Mouse (Mus musculus) kidney, embryonic 14.5 days (tissue): ENCODE measurements around the gene Nkx6-1. TPM values are rescaled to one million over a fixed set of nuclear protein-coding genes. Genes with fewer than 3 reads are reported as not detected.

Source experiments
- ATAC-seq: fragments of 200-750 bp; cut with Nextera tagmentation; 2 replicates; pipeline ENCODE4 v1.8.0; 2017; ENCODE audit warnings: moderate number of reproducible peaks, mild to moderate bottlenecking, moderate TSS enrichment, moderate library complexity; ENCODE audit not compliant: low FRiP score, low TSS enrichment
- H3K27ac ChIP-seq: fragments of 300-500 bp; sonication (generic); 2 replicates; pipeline ENCODE4 v1.5.1; 2014; ENCODE audit warnings: low read depth, mild to moderate bottlenecking, low read length, moderate library complexity, mixed read lengths
- H3K27me3 ChIP-seq: fragments of 300-500 bp; sonication (generic); 2 replicates; pipeline ENCODE4 v1.6.1; 2014; ENCODE audit warnings: mild to moderate bottlenecking, low read length; ENCODE audit not compliant: control insufficient read depth, insufficient read depth
- H3K36me3 ChIP-seq: fragments of 300-500 bp; sonication (generic); 2 replicates; pipeline ENCODE4 v1.6.1; 2014; ENCODE audit warnings: low read length, mixed read lengths; ENCODE audit not compliant: control insufficient read depth, insufficient read depth
- H3K4me1 ChIP-seq: fragments of 300-500 bp; sonication (generic); 2 replicates; pipeline ENCODE4 v1.6.1; 2014; ENCODE audit warnings: low read length, mixed read lengths; ENCODE audit not compliant: control insufficient read depth, insufficient read depth
- H3K4me2 ChIP-seq: fragments of 300-500 bp; sonication (generic); replicated peaks from 2 replicates; pipeline ENCODE4 v1.6.1; 2014; ENCODE audit warnings: low read depth, mild to moderate bottlenecking, low read length
- H3K4me3 ChIP-seq: fragments of 300-500 bp; sonication (generic); 2 replicates; pipeline ENCODE4 v1.5.1; 2014; ENCODE audit warnings: mild to moderate bottlenecking, low read length
- H3K9ac ChIP-seq: fragments of 300-500 bp; sonication (generic); 2 replicates; pipeline ENCODE4 v1.6.1; 2014; ENCODE audit warnings: low read depth, mild to moderate bottlenecking, low read length, moderate library complexity
- H3K9me3 ChIP-seq: fragments of 300-500 bp; sonication (generic); 2 replicates; pipeline ENCODE4 v1.6.1; 2016; ENCODE audit warnings: low read length; ENCODE audit not compliant: control insufficient read depth
- WGBS: fragments of 180-500 bp; shearing (Covaris S2); extraction: QIAGEN DNeasy Blood & Tissue Kit; methylation state at CpG from one replicate; pipeline ENCODE4 v1.1.7; 2014; 5-methylcytosine and 5-hydroxymethylcytosine counted together
- polyA plus RNA-seq: library from polyadenylated mRNA; unstranded; fragments of >200 nt; fragmentation: Nextera tagmentation; extraction: Ambion mirVana; gene quantifications from 2 replicates; pipeline ENCODE4 v1.2.1, GENCODE M21; 2014

The Nkx6-1 gene
- 0.70 and 0.86 TPM in 2 replicates for polyA plus RNA-seq

- under 1% methylated on average over 36 of the region's 39 CpGs for WGBS
- Histone ChIP-seq H3K4me1 (peaks cover 25% of the 10 kb centered on the region), H3K27ac (no peak within 1 kb of the TSS), H3K36me3 (no peaks in the 10 kb centered on the region), H3K9ac (peak within 1 kb of the TSS; percentile 51), H3K27me3 (peaks cover 91% of the 10 kb centered on the region), H3K9me3 (no peaks in the 10 kb centered on the region), H3K4me3 (peak within 1 kb of the TSS; percentile 37), H3K4me2 (peak within 1 kb of the TSS; percentile 69)
- peak; percentile 97 for ATAC-seq
Observed at GRCm38 (mm10) chr5:101664945-101665615, at the start of gene Nkx6-1. Gene Nkx6-1, minus strand, starts transcription at chr5:101664996.

DNA sequence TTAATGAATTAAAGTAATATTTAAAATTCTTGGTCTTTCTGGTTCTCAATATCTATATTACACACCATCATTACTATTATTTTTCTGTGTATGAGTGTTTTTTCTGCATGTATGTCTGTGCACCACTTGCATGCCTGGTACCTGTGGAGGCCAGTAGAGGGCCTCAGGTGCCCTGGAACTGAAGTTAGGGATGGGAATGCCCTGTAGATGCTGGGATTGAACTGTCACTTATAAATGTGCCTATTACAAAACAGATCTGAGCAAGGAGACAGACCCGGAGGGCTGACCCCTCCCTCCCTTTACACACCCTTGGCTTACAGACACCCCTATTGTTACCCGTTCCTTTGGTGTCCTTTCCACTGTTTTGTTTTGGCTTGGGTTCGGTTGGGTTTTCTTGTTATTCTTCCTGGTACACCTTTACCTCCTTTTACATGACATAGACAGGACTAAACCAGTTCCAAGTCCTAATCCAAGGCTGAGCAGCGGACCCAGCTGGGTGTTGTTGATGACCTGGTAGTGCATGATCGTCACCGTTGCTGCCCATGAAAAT, 48.3 kb upstream of the Nkx6-1 start:
- 81% methylated on average over 6 of the region's 6 CpGs for WGBS

GRCm38 (mm10) chr5:101703374-101704260, 38.8 kb upstream of the Nkx6-1 start:
- no peaks in the 10 kb centered on the region for H3K36me3 ChIP-seq
- no peak overlapping the region for H3K27ac ChIP-seq
- no peaks in the 10 kb centered on the region for H3K9me3 ChIP-seq
- ATAC-seq = no peak
- H3K9ac ChIP-seq = no peak overlapping the region
- no peaks in the 10 kb centered on the region for H3K4me1 ChIP-seq
- 62% methylated on average over 24 of the region's 25 CpGs for WGBS
- H3K4me3 ChIP-seq = no peak overlapping the region
- no peaks in the 10 kb centered on the region for H3K27me3 ChIP-seq
- no peak overlapping the region for H3K4me2 ChIP-seq

More for the DNA sequence above, 48.3 kb upstream of the Nkx6-1 start:
- H3K27ac ChIP-seq = no peak overlapping the region
- H3K4me1 ChIP-seq = no peaks in the 10 kb centered on the region
- H3K27me3 ChIP-seq = no peaks in the 10 kb centered on the region
- H3K9me3 ChIP-seq = no peaks in the 10 kb centered on the region
- no peak overlapping the region for H3K9ac ChIP-seq
- no peak overlapping the region for H3K4me2 ChIP-seq
- no peak overlapping the region for H3K4me3 ChIP-seq
- no peak for ATAC-seq
- no peaks in the 10 kb centered on the region for H3K36me3 ChIP-seq

- H3K4me3 ChIP-seq = no peak overlapping the region
- H3K36me3 ChIP-seq = no peaks in the 10 kb centered on the region
- no peak overlapping the region for H3K9ac ChIP-seq
- ATAC-seq = no peak
- H3K9me3 ChIP-seq = no peaks in the 10 kb centered on the region
- H3K27ac ChIP-seq = no peak overlapping the region
- no peak overlapping the region for H3K4me2 ChIP-seq
- WGBS = 77% methylated on average over 11 of the region's 11 CpGs
- no peaks in the 10 kb centered on the region for H3K27me3 ChIP-seq
- no peaks in the 10 kb centered on the region for H3K4me1 ChIP-seq
Observed at GRCm38 (mm10) chr5:101702636-101703035, 37.8 kb upstream of the Nkx6-1 start.

DNA sequence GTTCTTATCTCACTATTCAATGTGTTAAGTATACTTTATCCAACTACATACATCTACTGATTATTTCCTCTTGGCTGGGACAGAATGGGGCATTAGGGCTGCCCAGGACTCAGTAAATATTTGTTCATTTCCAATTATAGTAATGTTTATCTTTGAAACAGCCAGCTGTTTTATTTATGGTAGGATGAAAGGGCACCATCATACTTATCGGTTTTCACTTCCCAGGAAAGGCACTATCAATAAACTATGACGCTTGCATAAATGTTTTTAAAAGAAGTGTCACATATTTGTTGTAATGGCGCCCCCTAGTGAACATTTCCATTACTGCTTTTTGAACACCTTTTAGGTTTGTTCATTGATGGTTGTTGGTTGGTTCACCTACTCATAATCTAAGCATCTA, 35.8 kb upstream of the Nkx6-1 start:
- H3K4me2 ChIP-seq = no peak overlapping the region
- no peak overlapping the region for H3K4me3 ChIP-seq
- WGBS = 7% methylated on average over 3 of the region's 3 CpGs
- no peak overlapping the region for H3K27ac ChIP-seq
- H3K9ac ChIP-seq = no peak overlapping the region
- H3K27me3 ChIP-seq = no peaks in the 10 kb centered on the region
- no peaks in the 10 kb centered on the region for H3K9me3 ChIP-seq
- no peak for ATAC-seq
- H3K36me3 ChIP-seq = no peaks in the 10 kb centered on the region
- H3K4me1 ChIP-seq = no peaks in the 10 kb centered on the region

DNA sequence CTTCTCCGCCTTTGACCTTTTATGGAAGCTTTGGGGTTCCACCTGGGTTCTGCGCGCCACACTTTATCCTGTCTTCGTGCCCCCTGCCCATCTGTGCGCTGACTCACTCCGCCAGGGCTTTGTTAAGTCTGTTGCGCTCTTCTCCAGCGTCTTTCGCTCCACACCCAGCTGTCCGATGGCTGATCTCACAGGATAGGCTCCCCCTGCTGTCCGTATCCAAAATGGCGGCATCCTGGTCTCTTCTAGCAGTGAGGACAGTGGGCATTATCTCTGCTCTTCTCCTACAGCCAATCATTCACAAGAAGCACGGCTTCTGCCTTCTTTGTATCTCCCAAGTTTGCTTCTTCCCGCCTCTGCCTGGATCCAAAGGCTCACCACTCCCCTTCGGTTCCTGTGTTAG, 23.8 kb upstream of the Nkx6-1 start:
- no peak overlapping the region for H3K9ac ChIP-seq
- 0 out of 2 replicates have a peak, but pooled peaks cover 7% of the 10 kb centered on the region for H3K27me3 ChIP-seq
- no peak overlapping the region for H3K4me3 ChIP-seq
- no peak overlapping the region for H3K27ac ChIP-seq
- no peak overlapping the region for H3K4me2 ChIP-seq
- no peaks in the 10 kb centered on the region for H3K9me3 ChIP-seq
- peak; percentile 68; the same call in 1 of the 2 replicates for ATAC-seq
- H3K4me1 ChIP-seq = no peaks in the 10 kb centered on the region
- no peaks in the 10 kb centered on the region for H3K36me3 ChIP-seq
- WGBS = 25% methylated on average over 15 of the region's 15 CpGs

DNA sequence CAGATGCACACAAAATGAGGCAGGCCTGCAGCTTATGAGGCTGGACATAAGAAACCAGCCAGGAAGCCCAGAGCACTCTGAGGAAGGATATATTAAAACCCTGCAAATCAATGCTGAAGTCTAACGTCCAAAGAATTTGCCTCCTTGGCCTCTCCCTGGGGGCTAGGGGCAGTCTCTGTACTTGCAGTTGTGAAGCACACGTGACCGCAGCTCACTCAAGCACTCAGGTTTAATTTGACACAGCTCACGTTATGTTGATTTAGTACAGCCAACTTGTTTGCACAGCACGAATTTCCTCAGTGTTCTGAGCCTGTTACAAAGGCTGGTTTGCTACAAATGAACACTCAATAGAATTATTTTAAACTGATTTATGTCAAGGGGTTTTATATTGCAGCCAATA, 18.5 kb upstream of the Nkx6-1 start:
- H3K4me2 ChIP-seq = no peak overlapping the region
- 10% methylated on average over 5 of the region's 5 CpGs for WGBS
- ATAC-seq = 0 out of 2 replicates have a peak, but pooled peaks have one; percentile 39

GRCm38 (mm10) chr5:101680338-101680737, 15.5 kb upstream of the Nkx6-1 start:
- Histone ChIP-seq H3K4me1 (no peaks in the 10 kb centered on the region), H3K4me3 (no peak overlapping the region), H3K4me2 (no peak overlapping the region), H3K9me3 (no peaks in the 10 kb centered on the region), H3K9ac (no peak overlapping the region), H3K27me3 (no peaks in the 10 kb centered on the region), H3K27ac (no peak overlapping the region), H3K36me3 (no peaks in the 10 kb centered on the region)
- WGBS = 79% methylated on average over 6 of the region's 6 CpGs
- no peak for ATAC-seq

More for the DNA sequence above, 18.5 kb upstream of the Nkx6-1 start:
- H3K4me1 ChIP-seq = no peaks in the 10 kb centered on the region
- no peaks in the 10 kb centered on the region for H3K36me3 ChIP-seq
- H3K9ac ChIP-seq = no peak overlapping the region
- no peaks in the 10 kb centered on the region for H3K9me3 ChIP-seq
- H3K4me3 ChIP-seq = no peak overlapping the region
- H3K27me3 ChIP-seq = 0 out of 2 replicates have a peak, but pooled peaks cover 7% of the 10 kb centered on the region
- no peak overlapping the region for H3K27ac ChIP-seq
